Mouse (Mus musculus) MEL-GATA-1-ER (cell line): ENCODE data around the gene Nox3.

Source experiments
- DNase-seq: peaks from one replicate; pipeline ENCODE4 v3.0.0-alpha.2; 2012; ENCODE audit warnings: low read depth; ENCODE audit errors: extremely low read depth

Nox3 gene

GRCm38 (mm10) chr17:3696161-3696560 is at the start of gene Nox3:
Gene Nox3, minus strand, starts transcription at chr17:3696261.
- DNase-seq, result no peak

- no peak for DNase-seq
Observed at GRCm38 (mm10) chr17:3744402-3744801, 48.3 kb upstream of the Nox3 start.

- no peak for DNase-seq
Observed at GRCm38 (mm10) chr17:3736936-3737335, 40.9 kb upstream of the Nox3 start.

GRCm38 (mm10) chr17:3734286-3734685 is 38.2 kb upstream of the Nox3 start:
- no peak for DNase-seq

- DNase-seq, result no peak
Observed at GRCm38 (mm10) chr17:3705350-3705930, 9.4 kb upstream of the Nox3 start.

- DNase-seq, result no peak
Observed at GRCm38 (mm10) chr17:3702320-3702719, 6.3 kb upstream of the Nox3 start.

GRCm38 (mm10) chr17:3692817-3693216 is 3.2 kb downstream of the Nox3 start:
- DNase-seq, result no peak

GRCm38 (mm10) chr17:3690499-3691258 is 5.4 kb downstream of the Nox3 start:
- no peak for DNase-seq

GRCm38 (mm10) chr17:3683662-3684061 is 12.4 kb downstream of the Nox3 start:
- DNase-seq, result no peak

GRCm38 (mm10) chr17:3669226-3669625 is 26.8 kb downstream of the Nox3 start:
- no peak for DNase-seq

- no peak for DNase-seq
Observed at GRCm38 (mm10) chr17:3667287-3667686, 28.8 kb downstream of the Nox3 start.

- DNase-seq, result no peak
Observed at GRCm38 (mm10) chr17:3665321-3665720, 30.7 kb downstream of the Nox3 start.

- DNase-seq, result no peak
Observed at GRCm38 (mm10) chr17:3659497-3659896, 36.6 kb downstream of the Nox3 start.

GRCm38 (mm10) chr17:3650377-3650776 is 45.7 kb downstream of the Nox3 start:
- no peak for DNase-seq

- no peak for DNase-seq
Observed at GRCm38 (mm10) chr17:3643582-3643981, 52.5 kb downstream of the Nox3 start.

- no peak for DNase-seq
Observed at GRCm38 (mm10) chr17:3641456-3641855, 54.6 kb downstream of the Nox3 start.

- no peak for DNase-seq
Observed at GRCm38 (mm10) chr17:3638757-3639156, 57.3 kb downstream of the Nox3 start.

- DNase-seq, result no peak
Observed at GRCm38 (mm10) chr17:3632501-3632900, 63.6 kb downstream of the Nox3 start.

- DNase-seq, result no peak
Observed at GRCm38 (mm10) chr17:3616329-3617216, 79.5 kb downstream of the Nox3 start.

GRCm38 (mm10) chr17:3615553-3615952 is 80.5 kb downstream of the Nox3 start:
- no peak for DNase-seq

GRCm38 (mm10) chr17:3611781-3612075 is 84.3 kb downstream of the Nox3 start:
- DNase-seq, result no peak
